Mouse (Mus musculus): Measurements from ENCODE around the gene Nudcd3. TPM values are rescaled to one million over a fixed set of nuclear protein-coding genes. Genes with fewer than 3 reads are reported as not detected.
A peak's percentile ranks its signal among the peaks of the same experiment; 100 is the strongest.

The Nudcd3 gene
- total RNA-seq, 1 experiment = 59.3 TPM

GRCm38 (mm10) chr11:6086991-6087390, 113.2 kb downstream of the Nudcd3 start:
- Histone ChIP-seq H3K9me3 (ENCODE audit: control insufficient read depth, insufficient read depth, low read depth, low read length) (no peaks in the 10 kb centered on the region), H3K27ac (ENCODE audit: insufficient read depth, low read depth, low read length, poor library complexity, severe bottlenecking) (no peak overlapping the region), H3K4me3 (ENCODE audit: insufficient read depth in 1 of 2, low read depth in 1 of 2, low read length in 2 of 2, poor library complexity in 1 of 2, severe bottlenecking in 1 of 2) (no peak overlapping the region), H3K4me1 (ENCODE audit: control insufficient read depth in 2 of 2, insufficient read depth in 2 of 2, low read length in 2 of 2, poor library complexity in 1 of 2) (no peaks in the 10 kb centered on the region), H3K36me3 (ENCODE audit: control insufficient read depth, insufficient read depth, low read length, poor library complexity, severe bottlenecking) (no peaks in the 10 kb centered on the region), H3K9ac (ENCODE audit: insufficient read depth, low read depth, low read length, poor library complexity, severe bottlenecking) (no peak overlapping the region)
- TF ChIP-seq MAFK (IDR thresholded peaks at IDR 0.05; ENCODE audit: insufficient read depth, low read depth, low read length) (no peak), ZNF384 (IDR thresholded peaks at IDR 0.05; ENCODE audit: low read depth, low read length) (no peak), ZC3H11A (IDR thresholded peaks at IDR 0.05; ENCODE audit: borderline replicate concordance, low read depth, low read length) (no peak), CHD2 (IDR thresholded peaks at IDR 0.05; ENCODE audit: low read depth, low read length) (no peak), HCFC1 (IDR thresholded peaks at IDR 0.05; ENCODE audit: borderline replicate concordance, insufficient read depth, low read length) (no peak)
- no peak for DNase-seq (ENCODE audit: low read depth, low spot score)
- in situ Hi-C loops (cut with MboI; ENCODE audit: low sequenced_read_pairs in 2 of 2, unreplicated experiment in 2 of 2) = no loop called here

DNA sequence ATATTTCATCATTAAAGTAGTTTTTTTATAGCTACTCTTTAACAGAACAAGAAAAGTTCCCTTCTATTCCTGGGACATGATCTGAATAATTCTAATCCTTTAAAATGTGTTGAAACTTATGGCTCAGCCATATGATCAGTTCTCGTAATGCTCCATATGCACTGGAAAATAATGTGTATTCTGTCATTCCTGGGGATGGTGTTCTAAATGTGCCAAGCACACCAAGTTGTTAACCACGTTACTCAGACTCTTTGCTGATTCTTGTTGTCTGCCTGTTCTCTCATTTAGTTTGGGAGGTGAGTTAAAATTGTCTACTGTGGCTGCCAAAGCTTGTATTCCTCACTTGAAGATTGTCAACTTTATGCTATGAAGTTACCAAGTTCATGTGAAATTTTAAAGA, 121.5 kb downstream of the Nudcd3 start:
- Histone ChIP-seq H3K27ac (ENCODE audit: insufficient read depth, low read depth, low read length, poor library complexity, severe bottlenecking) (no peak overlapping the region), H3K4me1 (ENCODE audit: control insufficient read depth in 2 of 2, insufficient read depth in 2 of 2, low read length in 2 of 2, poor library complexity in 1 of 2) (no peaks in the 10 kb centered on the region), H3K9me3 (ENCODE audit: control insufficient read depth, insufficient read depth, low read depth, low read length) (no peaks in the 10 kb centered on the region), H3K9ac (ENCODE audit: insufficient read depth, low read depth, low read length, poor library complexity, severe bottlenecking) (no peak overlapping the region), H3K4me3 (ENCODE audit: insufficient read depth in 1 of 2, low read depth in 1 of 2, low read length in 2 of 2, poor library complexity in 1 of 2, severe bottlenecking in 1 of 2) (no peak overlapping the region), H3K36me3 (ENCODE audit: control insufficient read depth, insufficient read depth, low read length, poor library complexity, severe bottlenecking) (no peaks in the 10 kb centered on the region)
- no peak for DNase-seq (ENCODE audit: low read depth, low spot score)
- TF ChIP-seq ZC3H11A (IDR thresholded peaks at IDR 0.05; ENCODE audit: borderline replicate concordance, low read depth, low read length) = no peak
- TF ChIP-seq ZNF384 (IDR thresholded peaks at IDR 0.05; ENCODE audit: low read depth, low read length) = no peak
- TF ChIP-seq MAFK (IDR thresholded peaks at IDR 0.05; ENCODE audit: insufficient read depth, low read depth, low read length) = no peak
- TF ChIP-seq HCFC1 (IDR thresholded peaks at IDR 0.05; ENCODE audit: borderline replicate concordance, insufficient read depth, low read length) = no peak
- TF ChIP-seq CHD2 (IDR thresholded peaks at IDR 0.05; ENCODE audit: low read depth, low read length) = no peak
- in situ Hi-C loops (cut with MboI; ENCODE audit: low sequenced_read_pairs in 2 of 2, unreplicated experiment in 2 of 2) = no loop called here

- no peak for TF ChIP-seq CHD2 (IDR thresholded peaks at IDR 0.05; ENCODE audit: low read depth, low read length)
- H3K4me3 ChIP-seq (ENCODE audit: insufficient read depth in 1 of 2, low read depth in 1 of 2, low read length in 2 of 2, poor library complexity in 1 of 2, severe bottlenecking in 1 of 2) = no peak overlapping the region
- H3K4me1 ChIP-seq (ENCODE audit: control insufficient read depth in 2 of 2, insufficient read depth in 2 of 2, low read length in 2 of 2, poor library complexity in 1 of 2) = no peaks in the 10 kb centered on the region
- H3K9ac ChIP-seq (ENCODE audit: insufficient read depth, low read depth, low read length, poor library complexity, severe bottlenecking) = no peak overlapping the region
- H3K36me3 ChIP-seq (ENCODE audit: control insufficient read depth, insufficient read depth, low read length, poor library complexity, severe bottlenecking) = no peaks in the 10 kb centered on the region
- no peak overlapping the region for H3K27ac ChIP-seq (ENCODE audit: insufficient read depth, low read depth, low read length, poor library complexity, severe bottlenecking)
- no peak for DNase-seq (ENCODE audit: low read depth, low spot score)
- H3K9me3 ChIP-seq (ENCODE audit: control insufficient read depth, insufficient read depth, low read depth, low read length) = no peaks in the 10 kb centered on the region
- in situ Hi-C loops (cut with MboI; ENCODE audit: low sequenced_read_pairs in 2 of 2, unreplicated experiment in 2 of 2) = no loop called here
Observed at GRCm38 (mm10) chr11:6075618-6076066, 124.6 kb downstream of the Nudcd3 start.

DNA sequence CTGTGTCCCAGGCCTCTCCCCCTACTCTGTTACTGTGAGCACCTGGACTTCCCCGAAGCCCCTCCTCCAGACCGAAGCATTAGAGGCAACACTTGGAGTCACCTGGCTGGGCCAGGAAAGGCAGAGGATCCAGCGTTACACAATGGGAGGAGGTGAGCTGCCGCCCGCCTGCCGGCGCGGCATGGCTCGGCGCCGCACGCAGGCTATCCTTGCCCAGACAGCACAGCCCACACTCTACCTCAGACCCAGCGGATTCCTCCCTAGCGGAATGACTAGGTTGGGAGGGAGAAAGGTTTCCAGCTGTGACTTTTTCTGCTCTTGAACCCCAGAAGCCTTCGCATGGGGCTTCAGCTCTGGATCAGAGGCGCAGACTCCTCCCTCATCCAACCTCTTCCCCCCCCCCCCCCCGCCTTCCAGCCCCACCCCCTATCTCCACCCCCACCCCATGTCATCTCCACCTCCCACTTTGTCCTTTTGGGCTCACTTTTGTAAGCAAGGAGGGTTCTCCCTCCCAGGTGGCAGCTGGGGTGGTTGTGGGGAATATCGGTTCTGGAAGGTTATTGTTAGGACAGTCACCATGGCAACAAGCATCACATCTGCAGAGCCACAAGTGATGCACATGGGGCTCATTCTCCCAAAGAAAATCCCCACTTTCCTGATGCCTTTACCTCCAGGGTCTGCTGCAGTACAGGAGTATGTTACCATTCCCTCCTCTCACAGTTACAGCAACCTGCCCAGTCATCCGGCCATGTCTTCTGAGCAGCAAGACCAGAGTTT, 131.8 kb downstream of the Nudcd3 start:
- TF ChIP-seq MAFK (IDR thresholded peaks at IDR 0.05; ENCODE audit: insufficient read depth, low read depth, low read length) (no peak), CHD2 (IDR thresholded peaks at IDR 0.05; ENCODE audit: low read depth, low read length) (no peak), HCFC1 (IDR thresholded peaks at IDR 0.05; ENCODE audit: borderline replicate concordance, insufficient read depth, low read length) (no peak), ZC3H11A (IDR thresholded peaks at IDR 0.05; ENCODE audit: borderline replicate concordance, low read depth, low read length) (no peak), ZNF384 (IDR thresholded peaks at IDR 0.05; ENCODE audit: low read depth, low read length) (no peak)
- H3K36me3 ChIP-seq (ENCODE audit: control insufficient read depth, insufficient read depth, low read length, poor library complexity, severe bottlenecking) = no peaks in the 10 kb centered on the region
- no peaks in the 10 kb centered on the region for H3K9me3 ChIP-seq (ENCODE audit: control insufficient read depth, insufficient read depth, low read depth, low read length)
- DNase-seq (ENCODE audit: low read depth, low spot score) = no peak
- peaks cover 6 to 28% of the 10 kb centered on the region in 2 experiments; a peak in 2 of 4 replicates for H3K4me1 ChIP-seq (ENCODE audit: control insufficient read depth in 2 of 2, insufficient read depth in 2 of 2, low read length in 2 of 2, poor library complexity in 1 of 2)
- H3K27ac ChIP-seq (ENCODE audit: insufficient read depth, low read depth, low read length, poor library complexity, severe bottlenecking) = no peak overlapping the region
- in situ Hi-C loops (cut with MboI; ENCODE audit: low sequenced_read_pairs in 2 of 2, unreplicated experiment in 2 of 2) = no loop called here
- H3K4me3 ChIP-seq (ENCODE audit: insufficient read depth in 1 of 2, low read depth in 1 of 2, low read length in 2 of 2, poor library complexity in 1 of 2, severe bottlenecking in 1 of 2) = peak overlapping the region; percentile 34 to 59
- peak overlapping the region; percentile 34; the same call in 1 of the 2 replicates for H3K9ac ChIP-seq (ENCODE audit: insufficient read depth, low read depth, low read length, poor library complexity, severe bottlenecking)
